Mouse (Mus musculus) spleen, adult 18-20 months (tissue): ENCODE results near the gene Ankrd28.

ENCODE experiments used
- DNase-seq, 2 experiments: peaks; one replicate each; pipeline ENCODE4 v3.0.0; 2022; ENCODE audit warnings: mixed read lengths in 2 of 2

The Ankrd28 gene

DNA sequence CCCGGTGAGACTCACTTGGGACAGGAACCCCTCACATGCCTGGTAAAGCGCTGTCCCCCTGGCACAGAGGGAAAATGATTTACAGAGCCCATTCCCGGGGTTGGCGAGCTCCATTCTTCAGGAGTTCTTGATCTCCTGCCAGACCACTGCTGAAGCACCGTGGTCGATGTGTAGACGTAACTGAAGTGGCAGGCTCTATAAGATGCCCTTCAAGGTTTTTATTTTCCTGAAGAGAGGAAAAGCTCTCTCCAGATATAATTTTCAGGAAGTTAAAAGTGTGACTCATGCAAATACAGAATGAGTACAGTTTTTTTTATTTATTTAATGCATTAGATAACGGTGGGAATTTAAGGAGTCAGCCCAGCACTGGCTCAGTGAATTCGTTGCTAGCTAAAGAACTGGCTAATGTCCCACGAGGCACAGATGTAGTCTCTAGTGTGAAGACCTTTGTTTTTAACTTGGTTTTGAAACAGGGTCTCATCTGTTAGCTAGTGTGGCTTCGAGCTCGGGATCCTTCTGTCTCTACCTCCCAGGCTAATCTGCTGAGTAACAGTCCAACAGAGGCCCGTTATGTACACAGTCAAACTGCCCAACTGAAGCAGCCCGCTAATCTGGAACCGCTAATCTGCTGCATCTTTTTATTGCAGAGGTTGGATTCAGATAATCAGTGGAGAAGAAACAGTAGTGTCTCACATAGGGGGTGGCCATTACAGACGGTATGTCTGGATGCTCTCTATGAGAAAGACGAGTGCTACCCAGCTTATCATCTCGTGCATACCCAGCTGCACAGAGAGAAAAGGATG, 166.2 kb downstream of the Ankrd28 start:
- DNase-seq = no peak

DNA sequence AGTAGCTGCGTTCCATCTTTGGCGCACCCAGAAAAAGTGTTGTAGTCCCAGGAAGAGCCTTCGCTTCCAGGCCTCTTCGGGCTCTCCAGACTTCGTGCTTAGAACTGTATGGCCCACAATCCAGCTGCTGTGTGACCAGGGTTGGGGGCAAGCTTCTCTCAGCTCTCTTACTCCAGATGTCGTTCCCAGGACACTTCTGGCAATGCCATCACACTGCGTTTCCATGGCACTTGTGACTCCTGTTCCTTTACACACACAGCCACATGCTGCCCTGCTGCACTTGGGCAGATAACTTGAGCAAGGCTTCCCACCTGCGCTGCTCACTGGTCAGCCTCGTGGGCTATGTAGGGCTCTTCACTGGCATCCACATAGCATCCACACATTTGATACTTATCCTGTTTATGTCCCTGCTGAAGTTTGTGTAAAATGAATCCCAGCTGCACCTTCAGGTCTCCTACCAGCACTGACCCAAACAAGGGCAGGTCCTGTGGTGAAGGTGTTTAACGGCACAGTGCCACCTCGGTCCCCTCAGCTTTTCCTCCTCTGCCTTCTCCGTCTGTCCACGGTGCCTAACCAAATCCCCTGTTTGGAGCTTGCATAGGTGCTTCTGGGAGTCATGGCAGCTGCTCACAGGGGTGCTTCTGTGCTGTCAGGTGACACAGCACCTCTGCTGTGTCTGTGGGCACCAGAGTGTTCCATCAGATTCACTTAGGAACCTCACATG, 166.9 kb downstream of the Ankrd28 start:
- no peak for DNase-seq

GRCm38 (mm10) chr14:31662555-31663211, 167.8 kb downstream of the Ankrd28 start:
- DNase-seq = peak; percentile 56 to 57

DNA sequence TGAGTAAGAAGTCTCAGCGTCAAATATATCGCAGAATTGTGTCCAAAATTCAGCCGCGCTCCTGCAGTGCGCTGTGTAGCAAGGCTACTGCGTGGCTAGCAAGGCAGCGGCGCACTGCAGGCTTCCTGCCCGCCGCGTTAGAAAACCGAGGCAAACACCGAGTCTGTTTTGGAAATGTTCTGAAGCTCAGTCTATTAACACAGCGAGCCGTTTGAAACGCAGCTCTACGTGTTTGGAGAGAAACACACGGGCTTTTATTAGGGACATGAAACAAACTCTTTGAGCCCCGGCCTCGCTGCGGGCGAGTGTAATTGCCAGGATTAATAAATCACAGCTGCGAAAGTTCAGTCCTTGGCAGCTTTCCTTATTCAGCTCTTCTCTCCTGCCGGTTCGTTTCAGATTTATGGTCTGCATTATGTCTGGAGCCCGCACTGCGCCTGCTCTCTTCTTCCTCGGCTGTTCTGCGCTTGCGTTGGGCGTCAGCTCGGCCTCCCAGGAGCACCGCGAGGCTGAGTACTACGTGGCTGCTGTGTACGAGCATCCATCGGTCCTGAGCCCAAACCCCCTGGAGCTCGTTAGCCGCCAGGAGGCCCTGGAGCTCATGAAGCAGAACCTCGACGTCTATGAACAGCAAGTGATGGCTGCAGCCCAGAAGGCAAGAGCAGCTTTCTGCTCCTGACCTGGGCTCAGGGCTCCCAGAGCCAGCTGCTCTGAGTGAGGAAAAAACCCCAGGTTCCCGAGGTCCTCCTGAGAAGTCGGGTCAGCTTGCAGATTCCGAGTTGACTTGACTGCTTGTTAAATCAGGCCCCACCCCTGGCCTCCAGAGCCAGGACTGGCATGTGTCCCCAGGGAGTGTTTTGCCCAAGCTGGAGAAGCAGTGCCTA, 168.5 kb downstream of the Ankrd28 start:
- peak; percentile 66 to 72 for DNase-seq

DNA sequence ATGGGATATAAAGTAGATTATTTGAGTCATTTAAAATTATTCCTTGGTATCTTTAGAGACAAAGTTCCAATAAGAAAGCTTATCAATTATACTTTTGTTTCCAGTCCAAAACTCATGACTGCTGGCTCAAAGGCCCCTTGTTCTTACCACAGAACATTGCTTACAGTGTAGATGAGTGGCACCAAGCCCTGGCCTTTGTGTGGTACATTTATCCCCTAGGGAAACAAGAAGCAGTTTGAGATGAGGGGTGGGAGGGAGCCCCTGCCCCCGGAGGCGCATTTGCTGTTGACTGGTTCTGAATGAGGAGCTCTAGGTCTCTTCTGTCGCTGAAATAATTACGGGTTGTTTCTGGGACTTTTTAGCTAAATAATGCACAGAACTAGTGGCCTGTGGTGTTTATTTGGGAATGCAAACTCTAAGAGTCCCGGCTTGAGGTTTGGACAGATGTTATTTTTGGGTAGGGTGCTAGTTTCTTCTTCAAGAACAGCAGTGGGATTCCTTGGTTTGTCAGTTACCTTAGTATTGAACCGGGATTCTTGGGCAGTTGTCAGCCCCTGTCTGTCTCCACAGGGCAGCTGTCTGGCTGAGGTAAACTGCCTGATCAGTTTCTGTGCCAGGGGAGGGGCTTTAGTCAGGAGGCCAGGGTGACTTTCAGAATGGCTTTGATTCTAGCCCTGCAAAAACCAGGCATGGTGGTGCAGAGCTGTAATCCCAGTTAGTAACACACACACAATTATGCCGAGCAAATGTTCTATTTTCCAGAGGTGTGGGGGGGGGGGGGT, 169.9 kb downstream of the Ankrd28 start:
- DNase-seq = no peak

DNA sequence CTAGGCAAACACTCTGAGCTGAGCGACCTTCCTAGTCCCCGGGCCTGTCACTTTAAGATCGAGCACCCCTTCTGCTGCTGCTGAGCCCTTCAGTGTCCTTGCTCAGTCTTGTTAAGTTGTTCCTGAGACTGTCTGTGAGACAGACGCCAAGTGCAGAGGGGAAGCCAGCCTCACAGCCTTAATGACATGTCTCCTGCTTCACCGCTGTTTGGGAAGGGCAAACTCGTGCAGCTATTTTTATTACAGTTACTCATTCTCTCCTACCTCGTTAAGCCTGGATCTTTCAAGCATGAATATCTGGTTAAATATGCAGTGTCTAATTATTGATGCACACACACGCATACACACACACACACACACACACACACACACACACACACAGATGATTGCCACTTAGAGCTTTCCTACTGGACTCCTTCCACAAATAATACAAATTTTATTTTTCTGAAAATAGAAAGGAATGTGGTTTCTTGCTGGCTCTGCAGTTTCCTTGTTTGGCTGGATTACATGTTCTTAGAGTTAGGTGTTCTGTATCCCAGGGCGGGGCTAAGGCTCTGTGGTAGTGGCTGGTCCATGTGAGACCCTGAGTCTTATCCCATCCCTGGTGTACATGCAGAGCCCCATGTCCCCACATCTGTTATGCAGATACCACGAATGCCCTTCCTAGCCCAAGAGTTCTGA, 170.8 kb downstream of the Ankrd28 start:
- DNase-seq = no peak

GRCm38 (mm10) chr14:31658126-31658680, 172.2 kb downstream of the Ankrd28 start:
- no peak for DNase-seq

GRCm38 (mm10) chr14:31656857-31657645, 173.4 kb downstream of the Ankrd28 start:
- peak; percentile 55 to 73 for DNase-seq

GRCm38 (mm10) chr14:31656386-31656785, 174.1 kb downstream of the Ankrd28 start:
- no peak for DNase-seq

- no peak for DNase-seq
Observed at GRCm38 (mm10) chr14:31655406-31655805, 175.0 kb downstream of the Ankrd28 start.

- no peak for DNase-seq
Observed at GRCm38 (mm10) chr14:31654816-31655215, 175.6 kb downstream of the Ankrd28 start.

DNA sequence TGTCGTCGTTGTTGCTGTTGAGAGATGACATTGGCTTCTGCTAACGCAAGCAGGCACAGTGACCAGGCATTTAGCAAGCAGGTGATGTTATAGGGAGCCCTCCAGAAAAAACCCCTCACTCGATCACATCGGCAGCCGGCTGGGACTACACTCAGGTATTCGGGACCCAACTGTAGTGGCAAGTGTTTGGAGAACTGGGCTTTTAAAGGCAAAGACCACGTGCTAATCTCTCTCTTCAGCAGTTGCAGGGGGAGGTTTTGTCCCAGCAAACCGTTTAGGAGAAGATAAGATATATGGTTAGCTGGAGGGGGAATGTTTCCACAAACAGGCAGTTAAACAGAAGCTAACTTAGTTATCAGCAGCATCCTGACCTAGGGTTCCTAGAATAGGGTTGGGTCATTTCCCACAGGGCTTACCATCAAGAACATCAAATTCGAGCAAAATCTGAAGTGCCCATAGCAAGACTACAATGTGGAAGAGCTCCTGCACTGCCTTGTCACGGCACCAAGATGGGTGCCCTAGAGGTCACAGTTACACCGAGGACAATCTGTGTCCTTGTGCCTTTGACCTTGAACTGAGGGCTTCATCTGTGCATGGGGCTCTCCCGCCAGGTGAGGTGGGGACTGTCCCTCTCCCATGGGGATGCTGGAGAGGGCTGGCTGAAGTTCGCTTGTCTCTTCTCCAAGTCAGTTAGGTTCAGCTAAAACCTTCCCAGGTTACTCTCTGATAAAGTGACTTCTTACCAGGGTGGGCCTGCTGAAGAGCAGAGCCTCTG, 177.2 kb downstream of the Ankrd28 start:
- no peak for DNase-seq

DNA sequence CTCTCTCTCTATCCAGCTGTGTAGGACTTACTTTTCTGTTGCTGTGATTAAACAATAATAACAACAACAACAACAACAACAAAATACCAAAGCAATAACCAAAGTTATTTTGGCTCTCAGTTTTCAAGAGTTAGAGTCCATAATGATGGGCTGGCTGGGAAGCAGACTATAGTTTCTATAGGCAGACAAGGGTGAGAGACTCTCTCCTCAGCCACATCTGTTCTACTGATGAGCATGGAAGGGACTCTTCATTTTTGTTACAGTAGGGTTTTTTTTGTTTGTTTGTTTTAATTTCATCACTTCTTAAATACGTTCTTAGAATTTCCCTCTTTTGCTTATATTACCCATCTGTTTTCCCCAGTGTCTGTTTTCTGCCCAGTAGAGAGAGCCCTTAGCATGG, 177.8 kb downstream of the Ankrd28 start:
- no peak for DNase-seq

DNA sequence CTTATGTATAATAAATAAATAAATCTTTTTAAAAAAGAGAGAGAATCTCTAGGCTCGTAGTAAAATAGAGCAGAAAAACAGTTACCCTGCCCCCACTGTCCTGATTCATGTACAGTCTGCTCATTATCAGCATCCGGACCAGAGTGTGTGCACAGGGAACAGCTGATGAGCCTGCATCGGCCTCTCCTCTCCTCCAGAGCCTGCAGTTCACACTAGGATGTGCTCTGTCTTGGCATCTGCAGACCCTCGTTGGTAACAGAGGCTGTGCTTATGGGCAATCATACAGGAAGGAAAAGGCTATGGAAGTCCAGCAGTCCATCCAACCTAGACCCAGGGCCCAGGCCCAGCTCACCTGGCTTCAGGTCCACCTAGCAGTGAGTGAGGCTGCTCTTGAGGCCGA, 178.3 kb downstream of the Ankrd28 start:
- DNase-seq = no peak

GRCm38 (mm10) chr14:31651206-31651605, 179.2 kb downstream of the Ankrd28 start:
- DNase-seq = no peak

DNA sequence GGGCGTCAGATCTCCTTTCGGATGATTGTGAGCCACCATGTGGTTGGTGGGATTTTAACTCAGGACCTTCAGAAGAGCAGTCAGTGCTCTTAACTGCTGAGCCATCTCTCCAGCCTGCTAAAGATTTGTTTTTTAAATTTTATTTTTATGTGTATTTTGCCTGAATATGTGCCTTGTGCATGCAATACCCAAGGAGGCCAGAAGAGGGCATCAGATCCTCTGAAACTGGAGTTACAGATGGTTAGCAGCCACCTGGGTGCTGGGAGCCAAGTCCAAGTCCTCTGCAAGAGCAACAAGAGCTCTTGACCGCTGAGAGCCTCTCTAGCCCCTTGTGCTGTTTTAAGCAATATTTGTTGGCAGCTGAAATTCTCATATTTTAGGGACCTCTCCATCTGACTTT, 180.1 kb downstream of the Ankrd28 start:
- no peak for DNase-seq
